Mouse (Mus musculus): ENCODE results near the gene Clic1.
A peak's percentile ranks its signal among the peaks of the same experiment; 100 is the strongest.

Clic1 gene

GRCm38 (mm10) chr17:35044904-35045806 is 4.6 kb upstream of the Clic1 start:
- DNase-seq (ENCODE audit: low read depth, low spot score) = no peak

DNA sequence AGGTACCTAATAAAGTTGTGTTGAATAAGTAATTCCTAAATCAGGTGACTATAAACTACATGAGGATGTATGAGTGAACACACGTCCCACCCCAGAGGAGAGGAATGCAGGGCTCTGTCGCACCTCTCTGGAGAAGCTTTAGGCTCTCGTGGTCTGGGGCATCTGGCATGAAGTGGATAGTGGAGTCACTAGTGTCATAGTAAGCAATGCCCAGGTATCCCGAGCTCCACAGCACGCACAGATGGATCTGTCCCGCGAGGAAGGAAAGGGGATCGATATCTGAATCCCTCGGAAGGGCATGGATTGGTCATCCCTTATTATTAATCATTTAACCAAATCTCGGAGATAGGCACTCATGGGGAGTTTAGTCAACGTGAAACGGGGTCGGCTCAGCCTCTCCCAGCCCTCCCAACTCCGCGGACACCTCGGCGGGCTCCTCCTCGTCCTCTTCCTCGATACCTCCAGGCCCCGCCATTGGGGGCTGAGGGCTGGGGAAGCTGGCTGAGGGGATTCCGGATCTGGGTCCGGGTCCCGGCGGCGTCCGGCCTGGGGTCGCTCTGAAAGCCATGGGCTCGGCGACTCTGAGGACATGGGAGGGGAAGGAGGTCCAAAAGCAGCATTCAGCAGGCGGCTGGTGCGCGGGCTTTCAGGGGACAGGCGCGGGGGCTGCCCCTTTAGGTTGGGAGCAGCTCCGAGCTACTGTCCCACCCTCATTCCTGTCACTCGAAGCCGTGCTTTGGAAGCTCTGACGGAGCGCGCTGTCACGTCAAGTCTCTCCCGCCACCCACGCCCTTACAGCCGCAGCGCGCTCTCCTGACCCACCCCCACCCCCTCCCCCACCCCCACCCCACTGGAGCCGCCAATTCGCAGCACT is 3.7 kb upstream of the Clic1 start:
- no peak for DNase-seq (ENCODE audit: low read depth, low spot score)

DNA sequence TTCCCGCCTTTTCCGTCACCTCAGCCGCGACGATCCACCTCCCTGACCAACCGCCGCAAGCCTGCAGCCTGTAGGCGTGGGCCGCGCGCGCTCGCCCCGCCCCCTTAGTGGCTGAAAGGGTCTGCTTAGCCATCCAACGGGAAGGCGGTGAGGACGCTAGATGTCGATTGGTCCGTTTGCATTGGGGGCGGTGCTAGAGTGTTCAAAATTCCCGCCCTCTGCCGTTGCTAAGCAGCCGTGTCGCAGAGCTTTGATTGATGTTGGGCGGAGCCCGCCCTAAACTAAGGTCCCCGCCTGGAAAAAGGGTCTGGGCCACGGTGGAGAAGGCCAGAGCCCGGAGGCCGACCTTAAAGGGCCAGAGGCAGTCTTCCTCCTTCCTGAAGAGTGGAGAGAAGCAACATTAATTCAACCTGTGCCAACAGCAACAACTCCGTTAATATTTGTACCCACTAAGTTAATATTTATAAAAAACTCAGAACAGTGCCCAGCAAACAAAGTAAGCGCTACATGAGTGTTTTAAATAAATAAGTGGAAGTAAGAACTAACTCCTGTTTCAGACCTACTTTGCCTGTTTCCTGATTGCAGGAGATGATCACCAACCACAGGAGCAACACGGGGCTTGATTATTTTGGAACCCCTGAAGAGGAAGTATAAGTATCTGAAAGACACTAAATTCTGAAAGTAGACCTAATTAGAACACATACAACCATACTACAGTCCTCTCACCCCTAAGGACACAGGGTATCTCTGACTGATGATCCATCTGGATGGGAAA is 2.9 kb upstream of the Clic1 start, which contains the start of gene Msh5:
Gene Msh5, minus strand, starts transcription at position 65 of the 775 bp plus-strand sequence.
- DNase-seq (ENCODE audit: low read depth, low spot score) = peak; percentile 100

DNA sequence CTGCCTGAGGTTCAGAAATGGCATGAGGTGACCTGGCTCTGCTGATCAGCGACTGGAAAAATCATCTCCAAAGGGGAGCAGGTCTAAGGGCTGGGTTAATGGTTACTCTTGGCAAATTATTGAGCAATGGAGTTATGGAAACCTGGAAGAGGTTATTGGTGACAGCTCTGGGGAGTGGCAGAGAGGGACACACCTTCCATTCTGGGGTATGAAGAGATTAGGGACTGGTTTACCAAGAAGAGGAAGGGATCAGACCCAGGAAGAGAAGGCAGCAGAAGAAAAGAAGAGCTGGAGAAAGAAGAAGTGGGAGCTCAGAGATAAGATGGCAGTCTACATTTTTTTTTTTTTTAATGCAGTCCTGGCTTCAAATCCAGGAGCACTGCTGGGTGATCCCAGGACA is 2.1 kb upstream of the Clic1 start:
- no peak for DNase-seq (ENCODE audit: low read depth, low spot score)

GRCm38 (mm10) chr17:35048149-35048931 is 1.4 kb upstream of the Clic1 start:
- DNase-seq (ENCODE audit: low read depth, low spot score) = no peak

GRCm38 (mm10) chr17:35048932-35049440 is 780 bp upstream of the Clic1 start:
- no peak for DNase-seq (ENCODE audit: low read depth, low spot score)

DNA sequence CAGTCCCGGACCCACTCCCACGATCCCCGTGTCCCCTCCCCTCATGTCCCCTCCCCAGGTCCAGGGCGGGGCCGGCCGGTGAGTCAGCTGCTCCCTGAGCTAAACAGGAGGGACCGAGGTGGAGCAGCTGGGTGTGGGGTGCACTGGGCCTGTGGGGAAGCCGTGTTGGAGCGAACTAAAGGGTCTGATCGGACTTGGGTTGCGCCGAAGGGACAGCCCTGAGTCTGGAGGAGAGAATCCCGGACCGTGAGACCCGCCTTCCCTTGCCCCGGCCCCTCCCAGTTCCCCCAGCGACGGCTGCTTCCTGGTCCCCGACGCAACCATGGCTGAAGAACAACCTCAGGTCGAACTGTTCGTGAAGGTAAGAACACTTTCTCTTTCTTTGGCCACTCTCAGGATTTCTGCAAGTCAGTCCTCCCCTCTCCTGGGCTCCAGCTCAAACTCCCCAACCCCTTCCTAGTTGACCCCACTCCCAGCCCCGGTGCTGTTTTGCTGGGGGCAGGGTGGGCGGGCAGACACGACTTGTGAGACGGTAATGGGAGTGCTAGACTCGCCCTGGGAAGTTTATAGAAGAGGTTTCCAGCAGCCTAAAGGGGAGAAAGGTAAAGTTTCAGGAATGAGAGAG is 472 bp downstream of the Clic1 start:
- peak; percentile 46 for DNase-seq (ENCODE audit: low read depth, low spot score)

GRCm38 (mm10) chr17:35051156-35052086 is 1.7 kb downstream of the Clic1 start:
- DNase-seq (ENCODE audit: low read depth, low spot score) = peak; percentile 37

DNA sequence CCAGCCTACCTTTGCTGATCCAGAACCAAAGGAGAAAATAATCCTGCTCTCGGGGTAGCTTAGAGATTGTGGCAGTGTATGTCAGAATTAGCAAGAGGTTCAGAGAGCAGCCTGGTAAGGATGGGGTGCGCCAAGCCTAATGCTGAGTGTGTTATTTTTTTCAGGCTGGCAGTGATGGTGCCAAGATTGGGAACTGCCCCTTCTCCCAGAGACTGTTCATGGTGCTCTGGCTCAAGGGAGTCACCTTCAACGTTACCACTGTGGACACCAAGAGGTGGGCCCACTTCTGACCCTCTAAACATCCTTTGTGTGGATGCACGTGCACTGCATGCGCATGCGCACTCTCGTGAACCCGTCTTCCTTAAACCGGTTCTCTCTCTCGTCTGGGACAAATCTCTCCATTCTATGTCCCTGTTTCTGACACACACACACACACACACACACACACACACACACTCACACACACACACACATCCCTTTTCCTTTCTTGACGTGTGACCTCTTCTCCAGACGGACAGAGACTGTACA is 2.6 kb downstream of the Clic1 start:
- no peak for DNase-seq (ENCODE audit: low read depth, low spot score)

DNA sequence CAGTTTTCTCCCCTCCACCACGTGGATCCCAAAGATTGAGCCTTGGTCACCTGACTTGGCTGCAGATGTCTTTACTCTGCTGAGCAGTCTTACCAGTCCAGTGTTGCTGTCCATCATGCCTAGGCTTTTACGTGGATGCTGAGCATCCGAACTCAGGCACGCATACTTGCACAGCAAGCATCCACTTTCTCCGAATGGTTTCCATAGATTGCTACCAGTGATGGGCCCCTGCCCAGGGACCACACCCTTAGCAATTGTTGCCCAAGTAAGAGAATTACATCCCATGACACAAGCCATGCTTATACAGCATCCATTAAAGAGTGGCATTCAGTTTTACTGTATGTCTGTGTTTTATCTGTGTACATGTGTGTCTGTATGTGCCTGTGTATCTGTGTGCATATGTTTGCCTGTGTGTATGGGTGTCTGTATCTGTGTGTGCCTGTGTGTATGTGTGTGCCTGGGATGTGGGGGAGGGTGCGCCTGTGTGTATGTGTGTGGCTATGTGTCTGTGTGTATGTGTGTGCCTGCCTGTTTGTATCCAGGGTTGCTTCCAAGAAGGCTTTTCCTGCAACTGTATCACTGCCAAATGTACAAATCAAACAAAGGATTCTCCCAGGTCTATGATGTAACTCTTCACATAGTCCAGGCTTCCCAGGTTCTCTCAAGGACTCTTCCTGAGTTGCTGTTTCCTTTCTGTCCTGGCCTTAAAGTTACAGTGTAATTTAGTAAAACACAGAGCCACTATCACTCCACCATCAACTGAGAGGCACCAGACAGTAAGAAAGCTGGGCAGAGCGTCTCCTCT is 6.1 kb downstream of the Clic1 start:
- DNase-seq (ENCODE audit: low read depth, low spot score) = no peak

DNA sequence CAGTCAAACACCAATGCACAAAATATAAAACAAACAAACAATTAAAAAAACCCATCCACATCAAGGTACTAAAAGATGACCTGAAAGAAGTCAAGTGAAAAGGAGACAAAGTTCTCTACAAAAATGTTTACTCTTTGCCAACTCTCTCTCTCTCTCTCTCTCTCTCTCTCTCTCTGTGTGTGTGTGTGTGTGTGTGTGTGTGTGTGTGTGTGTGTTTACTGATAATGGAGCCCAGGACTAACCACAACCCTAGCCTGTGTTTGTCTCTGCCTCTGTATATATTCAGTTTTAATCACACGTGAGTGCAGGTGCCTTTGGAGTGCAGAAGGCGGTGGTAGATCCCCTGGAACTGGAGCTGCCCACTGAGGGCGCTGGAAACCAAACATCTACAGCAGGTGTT is 7.3 kb downstream of the Clic1 start:
- DNase-seq (ENCODE audit: low read depth, low spot score) = no peak

DNA sequence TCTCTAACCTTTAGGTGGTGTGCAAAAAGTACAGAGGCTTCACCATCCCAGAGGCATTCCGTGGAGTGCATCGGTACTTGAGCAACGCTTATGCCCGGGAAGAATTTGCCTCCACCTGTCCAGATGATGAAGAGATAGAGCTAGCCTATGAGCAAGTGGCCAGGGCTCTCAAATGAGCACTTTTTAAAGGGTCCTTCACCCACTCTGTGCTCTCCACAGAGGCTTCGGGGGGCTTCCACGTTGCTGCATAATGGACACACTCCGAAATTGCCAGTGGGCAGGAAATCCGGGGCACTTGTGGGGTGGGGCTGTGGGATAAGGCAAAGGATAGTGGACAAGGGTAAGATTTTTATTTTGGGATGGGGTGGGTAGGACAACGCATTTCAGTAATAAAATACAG is 8.6 kb downstream of the Clic1 start:
- DNase-seq (ENCODE audit: low read depth, low spot score) = no peak

GRCm38 (mm10) chr17:35058911-35059892 is 9.4 kb downstream of the Clic1 start, which contains the start of gene Ddah2:
TSS of gene Ddah2 (plus strand) at chr17:35059035.
- DNase-seq (ENCODE audit: low read depth, low spot score) = peak; percentile 91

GRCm38 (mm10) chr17:35060071-35060470 is 10.3 kb downstream of the Clic1 start:
- DNase-seq (ENCODE audit: low read depth, low spot score) = no peak

- DNase-seq (ENCODE audit: low read depth, low spot score) = no peak
Measured at GRCm38 (mm10) chr17:35060737-35061297, 11.1 kb downstream of the Clic1 start.

- no peak for DNase-seq (ENCODE audit: low read depth, low spot score)
Measured at GRCm38 (mm10) chr17:35061299-35061698, 11.5 kb downstream of the Clic1 start.
